Mouse (Mus musculus) brain, embryonic 14.5 days (tissue): Measurements from ENCODE around the gene Fkbp14. TPM values are rescaled to one million over a fixed set of nuclear protein-coding genes. Genes with fewer than 3 reads are reported as not detected.

ENCODE experiments used
- DNase-seq: peaks from one replicate; pipeline ENCODE4 v3.0.0-alpha.2; 2011; ENCODE audit warnings: low read depth
- CTCF ChIP-seq: fragments of 200-500 bp; IDR thresholded peaks from 2 replicates; pipeline ENCODE4 v1.5.1; 2012; ENCODE audit warnings: inconsistent platforms, mild to moderate bottlenecking, moderate library complexity, borderline replicate concordance; ENCODE audit not compliant: insufficient read depth, insufficient read length; ENCODE audit errors: extremely low read depth
- POLR2A ChIP-seq: fragments of 200-500 bp; IDR thresholded peaks from 2 replicates; pipeline ENCODE4 v1.6.1; 2012; ENCODE audit warnings: mild to moderate bottlenecking, inconsistent platforms, borderline replicate concordance; ENCODE audit not compliant: poor library complexity, insufficient read depth, insufficient read length, severe bottlenecking; ENCODE audit errors: extremely low read depth
- polyA plus RNA-seq: library from polyadenylated mRNA; depleted of rRNA; stranded (reverse); fragments of >200 nt; gene quantifications from 2 replicates; pipeline ENCODE4 v1.2.3, GENCODE M21; 2012

The Fkbp14 gene
- polyA plus RNA-seq, 1 experiment = 11.6 TPM

DNA sequence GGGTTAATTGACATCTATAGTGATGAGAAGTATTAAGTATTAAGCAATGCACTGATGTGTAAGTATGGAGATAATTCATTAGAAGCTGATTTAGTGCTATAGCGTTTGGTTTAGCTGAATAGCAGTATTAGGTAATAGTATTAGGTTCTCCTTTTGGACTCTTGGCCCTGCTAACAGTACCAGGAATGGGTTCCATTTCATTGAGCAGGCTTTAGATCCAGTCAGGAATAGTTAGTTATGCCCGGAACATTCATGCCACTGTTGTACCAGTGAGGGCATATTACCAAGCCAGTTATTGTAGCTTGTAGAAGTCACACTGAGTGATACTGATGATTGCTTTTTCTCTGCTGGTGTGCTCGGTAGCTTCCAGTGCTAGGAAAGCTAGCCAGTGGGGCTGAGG, 603 bp upstream of the Fkbp14 start:
- DNase-seq = no peak
- no peak for TF ChIP-seq POLR2A
- TF ChIP-seq CTCF = no peak

DNA sequence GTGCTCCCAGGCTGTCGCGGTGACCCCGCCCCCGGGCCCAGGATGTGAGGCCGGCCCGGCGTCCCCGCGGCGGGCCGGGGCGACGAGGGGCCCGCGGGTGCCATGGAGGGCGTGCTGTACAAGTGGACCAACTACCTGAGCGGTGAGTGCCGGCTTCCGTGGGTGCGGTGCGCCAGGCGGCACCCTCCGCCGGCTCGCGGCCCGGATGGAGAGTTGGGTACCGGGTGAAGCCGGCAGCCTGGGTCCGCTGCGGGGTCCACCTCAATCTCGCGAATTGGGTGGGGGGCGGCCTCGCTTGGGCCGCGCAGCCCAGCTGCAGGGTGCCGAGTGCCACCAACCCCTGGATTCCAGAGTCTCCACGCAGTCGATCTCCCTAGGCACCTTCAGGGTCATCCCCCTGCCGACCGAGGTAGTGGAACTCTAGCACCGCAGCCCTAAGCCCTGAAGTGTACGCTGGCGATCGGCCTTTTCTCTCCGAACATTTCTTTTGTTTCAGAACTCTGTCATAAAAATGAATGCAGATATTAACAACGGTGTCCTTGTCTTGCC, 1.7 kb downstream of the Fkbp14 start:
- TF ChIP-seq CTCF (no peak), POLR2A (no peak)
- DNase-seq = no peak

GRCm38 (mm10) chr6:54594469-54595329, 2.4 kb downstream of the Fkbp14 start, which contains the start of gene Plekha8:
TSS of gene Plekha8 (plus strand) at chr6:54595111.
- peak; percentile 85 for TF ChIP-seq POLR2A
- peak; percentile 14; the same call in 1 of the 2 replicates for TF ChIP-seq CTCF
- peak; percentile 96 for DNase-seq

DNA sequence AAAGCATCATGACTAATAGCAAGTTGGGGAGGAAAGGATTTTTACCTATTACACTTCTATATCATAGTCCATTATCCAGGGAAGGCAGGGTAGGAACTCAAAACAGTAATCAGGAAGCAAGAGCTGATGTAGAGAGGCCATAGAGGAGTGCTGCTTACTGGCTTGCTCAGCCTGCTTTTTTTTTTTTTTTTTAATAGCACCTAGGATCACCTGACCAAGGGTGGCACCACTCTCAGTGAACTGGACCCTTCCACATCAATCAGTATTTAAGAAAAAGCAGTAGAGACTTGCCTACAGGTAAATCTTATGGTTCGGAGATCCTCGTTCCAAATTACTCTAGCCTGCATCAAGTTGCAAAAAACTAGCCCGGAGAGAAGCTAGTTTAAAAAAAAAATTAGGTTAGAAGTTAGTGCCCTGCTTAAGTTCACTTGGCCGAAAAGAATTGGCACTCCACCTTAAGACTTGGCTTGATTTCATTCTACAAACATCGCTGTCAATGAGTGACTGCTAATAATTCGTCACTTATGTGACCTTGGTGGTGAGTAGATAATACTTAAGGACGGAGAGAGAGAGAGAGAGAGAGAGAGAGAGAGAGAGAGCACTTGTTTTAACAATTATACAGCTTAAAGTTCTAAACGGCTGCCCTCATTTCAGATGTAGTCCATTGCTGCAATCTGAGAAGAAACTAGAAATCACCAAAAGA, 3.2 kb downstream of the Fkbp14 start:
- no peak for TF ChIP-seq POLR2A
- TF ChIP-seq CTCF = no peak
- no peak for DNase-seq

GRCm38 (mm10) chr6:54592938-54593535, 4.1 kb downstream of the Fkbp14 start:
- peak; percentile 96 for DNase-seq
- no peak for TF ChIP-seq POLR2A
- TF ChIP-seq CTCF = no peak

- DNase-seq = no peak
- TF ChIP-seq POLR2A = no peak
- TF ChIP-seq CTCF = no peak
These were observed 5.3 kb downstream of the Fkbp14 start for GRCm38 (mm10) chr6:54591778-54592177.

- TF ChIP-seq CTCF = no peak
- TF ChIP-seq POLR2A = no peak
- DNase-seq = no peak
These were observed 6.4 kb downstream of the Fkbp14 start for GRCm38 (mm10) chr6:54590691-54591090.

DNA sequence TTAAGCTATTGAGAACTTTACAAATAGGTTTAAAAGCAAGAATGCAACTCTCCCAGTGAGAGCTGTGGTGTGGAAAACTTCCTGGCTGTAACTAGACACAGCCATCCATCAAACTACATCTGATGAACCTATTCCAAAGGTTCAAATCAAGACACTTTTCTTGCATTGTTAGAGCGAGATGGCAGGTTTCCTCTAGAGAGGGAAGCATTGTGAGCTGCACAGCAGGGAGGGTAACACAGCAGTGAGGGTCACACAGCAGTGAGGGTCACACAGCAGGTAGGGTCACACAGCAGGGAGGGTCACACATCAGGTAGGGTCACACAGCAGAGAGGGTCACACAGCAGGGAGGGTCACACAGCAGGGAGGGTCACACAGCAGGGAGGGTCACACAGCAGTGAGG, 8.9 kb downstream of the Fkbp14 start:
- no peak for DNase-seq

GRCm38 (mm10) chr6:54587683-54588082, 9.4 kb downstream of the Fkbp14 start:
- no peak for DNase-seq
- TF ChIP-seq CTCF = no peak
- TF ChIP-seq POLR2A = no peak

More for the DNA sequence above, 8.9 kb downstream of the Fkbp14 start:
- TF ChIP-seq CTCF (no peak), POLR2A (no peak)

- DNase-seq = no peak
- TF ChIP-seq POLR2A = no peak
- TF ChIP-seq CTCF = no peak
These were observed 10.2 kb downstream of the Fkbp14 start for GRCm38 (mm10) chr6:54586911-54587310.

DNA sequence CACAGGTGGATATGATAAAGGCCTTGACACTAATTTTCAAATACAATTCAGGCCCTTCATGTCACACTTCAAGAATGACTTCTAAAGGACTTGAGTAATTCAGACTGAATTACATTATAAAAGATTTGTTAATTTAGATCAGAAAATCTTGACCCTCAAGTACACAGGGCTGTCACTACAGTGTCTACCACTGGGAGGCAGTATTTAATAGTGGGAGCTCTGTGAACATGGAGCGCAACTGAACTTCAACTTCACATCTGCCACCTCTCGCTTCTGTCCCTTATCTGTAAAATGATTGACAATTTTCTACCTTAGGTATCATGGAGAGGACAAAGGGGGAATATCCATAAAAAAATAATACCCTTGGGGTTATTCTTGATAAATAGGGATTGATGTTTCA, 10.9 kb downstream of the Fkbp14 start:
- DNase-seq = peak; percentile 82
- TF ChIP-seq CTCF (peak; percentile 71; the same call in 1 of the 2 replicates), POLR2A (no peak)

GRCm38 (mm10) chr6:54573218-54573955, 23.7 kb downstream of the Fkbp14 start:
- DNase-seq = peak; percentile 80
- no peak for TF ChIP-seq POLR2A
- TF ChIP-seq CTCF = no peak

GRCm38 (mm10) chr6:54569776-54570175, 27.3 kb downstream of the Fkbp14 start:
- peak; percentile 84 for DNase-seq
- TF ChIP-seq CTCF = no peak
- TF ChIP-seq POLR2A = no peak

DNA sequence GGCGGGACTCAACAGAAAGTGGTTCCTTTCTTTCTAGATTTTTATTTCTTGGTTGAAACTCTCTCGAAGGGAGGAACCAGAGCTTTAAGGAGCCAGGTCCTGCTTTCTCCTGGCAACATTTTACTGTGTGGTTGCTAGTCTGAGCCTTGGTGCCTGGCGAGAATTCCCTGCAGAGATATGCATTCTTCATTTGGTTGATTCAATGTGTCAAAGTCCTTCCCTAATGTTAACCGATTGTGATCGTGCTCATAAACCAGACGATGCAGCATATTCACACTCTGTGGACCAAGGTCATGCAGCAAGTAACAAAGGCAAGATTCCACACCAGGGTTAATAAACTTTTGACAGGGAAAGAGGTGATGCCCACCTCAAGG, 30.6 kb downstream of the Fkbp14 start:
- no peak for TF ChIP-seq POLR2A
- TF ChIP-seq CTCF = no peak
- DNase-seq = no peak
